Mouse (Mus musculus) intestine, postnatal 0 days (tissue): ENCODE measurements around the gene Rbm15b. TPM values are rescaled to one million over a fixed set of nuclear protein-coding genes. Genes with fewer than 3 reads are reported as not detected.
A peak's percentile ranks its signal among the peaks of the same experiment; 100 is the strongest.

Source experiments
- ATAC-seq: fragments of 200-750 bp; cut with Nextera tagmentation; 2 replicates; pipeline ENCODE4 v1.8.0; 2017; ENCODE audit warnings: mild to moderate bottlenecking, moderate TSS enrichment, moderate library complexity
- H3K27ac ChIP-seq: fragments of 300-500 bp; sonication (generic); 2 replicates; pipeline ENCODE4 v1.5.1; 2014; ENCODE audit warnings: mild to moderate bottlenecking, low read depth, low read length, moderate library complexity
- H3K27me3 ChIP-seq: fragments of 300-500 bp; sonication (generic); replicated peaks from 2 replicates; pipeline ENCODE4 v1.6.1; 2014; ENCODE audit warnings: low read length, mixed read lengths; ENCODE audit not compliant: control insufficient read depth, insufficient read depth
- H3K36me3 ChIP-seq: fragments of 300-500 bp; sonication (generic); 2 replicates; pipeline ENCODE4 v1.6.1; 2014; ENCODE audit warnings: mild to moderate bottlenecking, moderate library complexity; ENCODE audit not compliant: control insufficient read depth, insufficient read depth
- H3K4me1 ChIP-seq: fragments of 300-500 bp; sonication (generic); replicated peaks from 2 replicates; pipeline ENCODE4 v1.6.1; 2014; ENCODE audit warnings: antibody characterized with exemption, low read length, mixed read lengths; ENCODE audit not compliant: control insufficient read depth, insufficient read depth
- H3K4me2 ChIP-seq: fragments of 300-500 bp; sonication (generic); replicated peaks from 2 replicates; pipeline ENCODE4 v1.6.1; 2014; ENCODE audit warnings: low read depth, mild to moderate bottlenecking, moderate library complexity
- H3K4me3 ChIP-seq: fragments of 300-500 bp; sonication (generic); 2 replicates; pipeline ENCODE4 v1.5.1; 2014; ENCODE audit warnings: low read depth, low read length
- H3K9ac ChIP-seq: fragments of 300-500 bp; sonication (generic); 2 replicates; pipeline ENCODE4 v1.6.1; 2014; ENCODE audit warnings: mild to moderate bottlenecking, low read depth, low read length
- H3K9me3 ChIP-seq: fragments of 300-500 bp; sonication (generic); 2 replicates; pipeline ENCODE4 v1.6.1; 2016; ENCODE audit warnings: mixed run types; ENCODE audit not compliant: control insufficient read depth
- CTCF ChIP-seq: sonication (generic); IDR thresholded peaks from 2 replicates; pipeline ENCODE4 v1.5.1; 2016; ENCODE audit warnings: low read depth, mild to moderate bottlenecking, control low read depth, antibody characterized with exemption, moderate library complexity
- WGBS: fragments of 180-500 bp; shearing (Covaris S2); extraction: QIAGEN DNeasy Blood & Tissue Kit; methylation state at CpG from one replicate; pipeline ENCODE4 v1.1.7; 2014; 5-methylcytosine and 5-hydroxymethylcytosine counted together
- polyA plus RNA-seq: library from polyadenylated mRNA; unstranded; fragments of >200 nt; fragmentation: Nextera tagmentation; extraction: Ambion mirVana; gene quantifications from 2 replicates; pipeline ENCODE4 v1.2.1, GENCODE M21; 2015

Gene Rbm15b
- polyA plus RNA-seq, 1 experiment from 2014 or later: 3.7 TPM

GRCm38 (mm10) chr9:106893327-106893726 is 6.1 kb upstream of the Rbm15b start:
- 68% methylated on average over 3 of the region's 3 CpGs for WGBS
- TF ChIP-seq CTCF: no peak
- no peak overlapping the region for H3K4me2 ChIP-seq

GRCm38 (mm10) chr9:106892552-106892875 is 5.3 kb upstream of the Rbm15b start:
- Histone ChIP-seq H3K9me3 (no peaks in the 10 kb centered on the region), H3K4me3 (peak overlapping the region; percentile 79), H3K9ac (peak overlapping the region; percentile 54), H3K27me3 (no peaks in the 10 kb centered on the region), H3K27ac (peak overlapping the region; percentile 87), H3K36me3 (peaks cover 26% of the 10 kb centered on the region), H3K4me2 (peak overlapping the region; percentile 86), H3K4me1 (0 out of 2 replicates have a peak, but pooled peaks cover 5% of the 10 kb centered on the region)
- no peak for TF ChIP-seq CTCF
- no peak for ATAC-seq
- WGBS: 0% methylated on average over 9 of the region's 9 CpGs

More at GRCm38 (mm10) chr9:106893327-106893726, 6.1 kb upstream of the Rbm15b start:
- H3K9me3 ChIP-seq: no peaks in the 10 kb centered on the region
- H3K4me3 ChIP-seq: no peak overlapping the region
- H3K27me3 ChIP-seq: no peaks in the 10 kb centered on the region
- peaks cover 21% of the 10 kb centered on the region for H3K36me3 ChIP-seq
- H3K27ac ChIP-seq: no peak overlapping the region
- ATAC-seq: no peak
- 0 out of 2 replicates have a peak, but pooled peaks cover 5% of the 10 kb centered on the region for H3K4me1 ChIP-seq
- H3K9ac ChIP-seq: no peak overlapping the region

GRCm38 (mm10) chr9:106891829-106892551 is 4.8 kb upstream of the Rbm15b start, which contains the start of gene Manf:
Gene Manf (minus strand): TSS chr9:106891979.
- H3K4me3 ChIP-seq: peak within 1 kb of the TSS; percentile 79
- peaks cover 26% of the 10 kb centered on the region for H3K36me3 ChIP-seq
- peak within 1 kb of the TSS; percentile 86 for H3K4me2 ChIP-seq
- peak; percentile 96 for ATAC-seq
- H3K27me3 ChIP-seq: no peaks in the 10 kb centered on the region
- peak within 1 kb of the TSS; percentile 87 for H3K27ac ChIP-seq
- peak within 1 kb of the TSS; percentile 74 for H3K9ac ChIP-seq
- no peaks in the 10 kb centered on the region for H3K9me3 ChIP-seq
- 0 out of 2 replicates have a peak, but pooled peaks cover 7% of the 10 kb centered on the region for H3K4me1 ChIP-seq
- TF ChIP-seq CTCF: peak; percentile 50
- WGBS: under 1% methylated on average over 59 of the region's 59 CpGs

GRCm38 (mm10) chr9:106891341-106891741 is 4.1 kb upstream of the Rbm15b start:
- TF ChIP-seq CTCF: no peak
- H3K9me3 ChIP-seq: no peaks in the 10 kb centered on the region
- H3K4me3 ChIP-seq: peak overlapping the region; percentile 79
- peak overlapping the region; percentile 74 for H3K9ac ChIP-seq
- H3K27me3 ChIP-seq: no peaks in the 10 kb centered on the region
- H3K4me2 ChIP-seq: peak overlapping the region; percentile 68
- H3K4me1 ChIP-seq: 0 out of 2 replicates have a peak, but pooled peaks cover 7% of the 10 kb centered on the region
- WGBS: under 1% methylated on average over 17 of the region's 17 CpGs
- H3K36me3 ChIP-seq: peaks cover 26% of the 10 kb centered on the region
- peak overlapping the region; percentile 87 for H3K27ac ChIP-seq
- no peak for ATAC-seq

GRCm38 (mm10) chr9:106890496-106891240 is 3.4 kb upstream of the Rbm15b start:
- peaks cover 26% of the 10 kb centered on the region for H3K36me3 ChIP-seq
- no peaks in the 10 kb centered on the region for H3K9me3 ChIP-seq
- no peaks in the 10 kb centered on the region for H3K27me3 ChIP-seq
- no peak for ATAC-seq
- TF ChIP-seq CTCF: no peak
- H3K4me2 ChIP-seq: peak overlapping the region; percentile 68
- H3K9ac ChIP-seq: no peak overlapping the region
- no peak overlapping the region for H3K27ac ChIP-seq
- H3K4me3 ChIP-seq: peak overlapping the region; percentile 79
- 56% methylated on average over 8 of the region's 8 CpGs for WGBS
- H3K4me1 ChIP-seq: 0 out of 2 replicates have a peak, but pooled peaks cover 9% of the 10 kb centered on the region

- 73% methylated on average over 9 of the region's 9 CpGs for WGBS
- H3K27me3 ChIP-seq: no peaks in the 10 kb centered on the region
These were observed 2.1 kb upstream of the Rbm15b start for GRCm38 (mm10) chr9:106889321-106889720.

More at GRCm38 (mm10) chr9:106889321-106889720, 2.1 kb upstream of the Rbm15b start:
- Histone ChIP-seq H3K36me3 (peaks cover 26% of the 10 kb centered on the region), H3K9me3 (no peaks in the 10 kb centered on the region), H3K4me3 (no peak overlapping the region), H3K9ac (no peak overlapping the region), H3K4me2 (no peak overlapping the region), H3K27ac (no peak overlapping the region), H3K4me1 (0 out of 2 replicates have a peak, but pooled peaks cover 14% of the 10 kb centered on the region)
- ATAC-seq: no peak
- no peak for TF ChIP-seq CTCF
